30 mouse cellular contexts compared by ENCODE assay signal in the genomic region with DNA sequence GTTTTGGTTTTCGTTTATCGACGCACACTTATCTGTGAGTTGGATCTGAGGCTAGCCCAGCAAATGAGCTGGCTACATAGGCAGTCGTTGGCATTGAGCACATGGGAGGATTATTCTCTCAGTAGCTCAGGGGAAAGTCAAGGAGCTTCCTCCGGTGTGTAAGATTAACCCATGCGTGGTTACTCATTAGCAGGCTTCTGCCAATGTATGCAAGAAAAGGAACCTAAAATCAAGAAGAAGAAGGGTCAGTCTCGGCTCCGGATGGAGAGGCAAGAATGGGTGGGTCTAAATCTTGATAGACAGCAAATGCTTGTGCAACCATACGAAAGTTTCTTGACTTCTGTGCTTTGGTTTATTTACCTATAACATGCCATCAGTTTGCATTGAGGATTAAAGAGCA. TPM values are rescaled to one million over a fixed set of nuclear protein-coding genes. Genes with fewer than 3 reads are reported as not detected.
DNase-seq lines count a peak whose midpoint lies in the region; ATAC-seq and TF ChIP-seq lines count a peak whose summit lies in the region.
"Had no signal": no experiment of that assay in that cellular context is flagged by ENCODE, and none has a peak within 500 bp of the region (broad histone marks: within the 10 kb centered on the region; RNA-seq: fewer than 3 reads in every experiment).

No protein-coding gene starts in this region.

- no peak for TF ChIP-seq CTCF in liver, postnatal 0 days (IDR thresholded peaks at IDR 0.05; ENCODE audit: low read depth)

- no peak overlapping the region for H3K9ac ChIP-seq in liver, postnatal 0 days (replicated peaks)
- H3K9ac ChIP-seq: forebrain, embryonic 13.5 days; heart, embryonic 13.5 days; hindbrain, embryonic 14.5 days had no signal

- H3K4me2 ChIP-seq in liver, postnatal 0 days (ENCODE audit: low read depth, low read length) = no peak overlapping the region
- H3K4me2 ChIP-seq: forebrain, embryonic 13.5 days; heart, embryonic 13.5 days; hindbrain, embryonic 14.5 days had no signal

- no peak for TF ChIP-seq EP300 in liver, postnatal 0 days (IDR thresholded peaks at IDR 0.05; ENCODE audit: low read depth)

- H3K36me3 ChIP-seq in liver, postnatal 0 days (replicated peaks; ENCODE audit: insufficient read depth, low read length) = peaks cover 3% of the 10 kb centered on the region; the same call in 1 of the 2 replicates
- H3K36me3 ChIP-seq: forebrain, embryonic 10.5 days; G1E; heart, embryonic 13.5 days had no signal

- no peaks in the 10 kb centered on the region for H3K9me3 ChIP-seq in liver, postnatal 0 days (ENCODE audit: low read length)
- H3K9me3 ChIP-seq: forebrain, embryonic 13.5 days; G1E; heart, embryonic 13.5 days had no signal

- no peak overlapping the region for H3K27ac ChIP-seq in liver, postnatal 0 days (ENCODE audit: low read depth)
- H3K27ac ChIP-seq: forebrain, embryonic 10.5 days; forebrain, embryonic 13.5 days; heart, embryonic 13.5 days; hindbrain, embryonic 14.5 days; hindbrain, postnatal 0 days had no signal

- no peak for ATAC-seq in liver, postnatal 0 days
- no peak for ATAC-seq in inflammation-experienced regulatory T-cells, adult 6 months
- ATAC-seq: forebrain, embryonic 13.5 days; forebrain, embryonic 16.5 days; hindbrain, postnatal 0 days; Patski had no signal

- 70% methylated on average over 9 of the region's 9 CpGs for WGBS in liver, postnatal 0 days (ENCODE audit: insufficient replicate concordance)

- no peak overlapping the region for H3K4me3 ChIP-seq in liver, postnatal 0 days (ENCODE audit: low read depth, low read length)
- H3K4me3 ChIP-seq: forebrain, embryonic 10.5 days; forebrain, embryonic 13.5 days; heart, embryonic 13.5 days had no signal

- H3K4me1 ChIP-seq in liver, postnatal 0 days (ENCODE audit: insufficient read depth) = no peaks in the 10 kb centered on the region; the same call in 1 of the 2 replicates
- H3K4me1 ChIP-seq: forebrain, embryonic 13.5 days had no signal

- peak; percentile 18 for DNase-seq in kidney, adult 18-20 months
- DNase-seq in kidney, adult 9 months = peak; percentile 32
- DNase-seq in kidney, postnatal 10 days = peak; percentile 17
- DNase-seq in kidney, postnatal 4 days = peak; percentile 24 to 39
- DNase-seq in liver, postnatal 0 days = no peak
- no peak for DNase-seq in adrenal gland, postnatal 25 days
- DNase-seq: adrenal gland, adult 2 months; adrenal gland, postnatal 14 days; B cell, adult 2 months; cerebellum, adult 11-12 months; cerebellum, adult 8-10 months; cerebellum, postnatal 10 days; cerebellum, postnatal 36 days; embryo, embryonic 11 days; gastrocnemius, postnatal 10 days; heart, adult 18-20 months; heart, postnatal 14 days; heart, postnatal 4 days had no signal

- H3K27me3 ChIP-seq in liver, postnatal 0 days (ENCODE audit: insufficient read depth, low read length) = no peaks in the 10 kb centered on the region
- H3K27me3 ChIP-seq: CH12.LX; forebrain, embryonic 13.5 days; heart, embryonic 13.5 days; Patski had no signal

RNA-seq across cellular contexts. Expression of a gene that starts 24.6 kb away (rescaled TPM):
- 4.3 and 4.5 TPM in 2 replicates for polyA plus RNA-seq in liver, postnatal 0 days (2015; fragmentation: Nextera tagmentation; extraction: Ambion mirVana)
- polyA plus RNA-seq in inflammation-experienced regulatory T-cells, adult 6 months (2017; shearing (Covaris generic)) = 1 to 10 TPM; 3.9 to 8.4 (median 7.9) TPM
- total RNA-seq in adrenal gland, postnatal 25 days (2021) = not detected in 2 replicates
- total RNA-seq: adrenal gland, adult 2 months; gastrocnemius, adult 18-20 months; hindbrain, postnatal 0 days had no signal
- polyA plus RNA-seq: adrenal gland, adult 2 months; cortical plate, adult 2 months; forebrain, embryonic 16.5 days; G1E had no signal

RNA-seq across cellular contexts. Expression of a gene that starts 46.5 kb away (rescaled TPM):
- polyA plus RNA-seq in liver, postnatal 0 days (2015; fragmentation: Nextera tagmentation; extraction: Ambion mirVana) = not detected in 2 replicates
- under 1 TPM in 1 of 3 experiments, not detected in 2; 0.23 TPM for polyA plus RNA-seq in inflammation-experienced regulatory T-cells, adult 6 months (2017; shearing (Covaris generic))
- 0.38 and 0.39 TPM in 2 replicates for total RNA-seq in adrenal gland, postnatal 25 days (2021)
- total RNA-seq: CH12.LX had no signal
- polyA plus RNA-seq: G1E had no signal

RNA-seq across cellular contexts. Expression of a gene that starts 57.0 kb away (rescaled TPM):
- polyA plus RNA-seq in liver, postnatal 0 days (2015; fragmentation: Nextera tagmentation; extraction: Ambion mirVana) = 0.08 TPM in 1 of 2 replicates, not detected in the other
- polyA plus RNA-seq in inflammation-experienced regulatory T-cells, adult 6 months (2017; shearing (Covaris generic)) = 1 to 10 TPM; 2.2 to 6.8 (median 4.7) TPM
- not detected in 2 replicates for total RNA-seq in adrenal gland, postnatal 25 days (2021)
- total RNA-seq: adrenal gland, adult 2 months; adrenal gland, postnatal 14 days; G1E; gastrocnemius, adult 18-20 months; gastrocnemius, postnatal 10 days; hindbrain, postnatal 0 days had no signal
- polyA plus RNA-seq: adrenal gland, adult 2 months; cortical plate, adult 2 months; G1E had no signal

Comparison
In these comparisons a context has a peak if more than half of its experiments do, and no peak if none do; other contexts are left out.
1. DNase-seq: peak in kidney, adult 18-20 months (single experiment), kidney, adult 9 months (single experiment), kidney, postnatal 10 days (single experiment) and kidney, postnatal 4 days (2 of 2); none in liver, postnatal 0 days (single experiment) and adrenal gland, postnatal 25 days (single experiment).